Mouse (Mus musculus): Measurements from ENCODE around the gene Dock10.

DNA sequence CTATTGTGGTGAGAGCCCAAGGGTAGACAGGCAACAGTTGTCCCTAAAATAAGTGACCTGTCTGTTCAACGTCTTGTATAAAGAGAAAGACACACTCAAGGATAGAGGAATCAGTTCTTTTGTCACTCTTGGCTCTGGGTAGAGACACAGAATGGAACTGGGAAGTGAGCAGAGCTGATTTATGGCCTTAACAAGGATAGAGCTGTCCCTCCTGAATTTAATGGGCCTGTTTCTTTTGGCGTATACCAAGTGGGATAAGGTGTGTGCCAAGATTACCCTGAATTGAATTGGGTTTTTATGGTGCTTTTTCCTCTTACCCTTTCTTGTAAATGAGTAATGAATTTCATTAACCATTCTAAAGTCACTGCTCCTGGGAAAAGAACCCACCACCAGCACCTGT lies 106.2 kb downstream of the Dock10 start:
- no peak for TF ChIP-seq CTCF (IDR thresholded peaks at IDR 0.05; ENCODE audit: borderline replicate concordance, control insufficient read depth, extremely low read depth, insufficient read depth, low read length, poor library complexity)
- TF ChIP-seq POLR2A (IDR thresholded peaks at IDR 0.05; ENCODE audit: control insufficient read depth, extremely low read depth, insufficient read depth, low read length, poor library complexity): no peak
